Mouse (Mus musculus): ENCODE results near the gene Eef1akmt1. TPM values are rescaled to one million over a fixed set of nuclear protein-coding genes. Genes with fewer than 3 reads are reported as not detected.

The Eef1akmt1 gene
- polyA plus RNA-seq (2015; fragmentation: Nextera tagmentation; extraction: Ambion mirVana), result 59.7 and 63.0 TPM in 2 replicates

GRCm38 (mm10) chr14:57571155-57572133 is at the start of gene Eef1akmt1:
Gene Eef1akmt1, minus strand, starts transcription at chr14:57571612.

DNA sequence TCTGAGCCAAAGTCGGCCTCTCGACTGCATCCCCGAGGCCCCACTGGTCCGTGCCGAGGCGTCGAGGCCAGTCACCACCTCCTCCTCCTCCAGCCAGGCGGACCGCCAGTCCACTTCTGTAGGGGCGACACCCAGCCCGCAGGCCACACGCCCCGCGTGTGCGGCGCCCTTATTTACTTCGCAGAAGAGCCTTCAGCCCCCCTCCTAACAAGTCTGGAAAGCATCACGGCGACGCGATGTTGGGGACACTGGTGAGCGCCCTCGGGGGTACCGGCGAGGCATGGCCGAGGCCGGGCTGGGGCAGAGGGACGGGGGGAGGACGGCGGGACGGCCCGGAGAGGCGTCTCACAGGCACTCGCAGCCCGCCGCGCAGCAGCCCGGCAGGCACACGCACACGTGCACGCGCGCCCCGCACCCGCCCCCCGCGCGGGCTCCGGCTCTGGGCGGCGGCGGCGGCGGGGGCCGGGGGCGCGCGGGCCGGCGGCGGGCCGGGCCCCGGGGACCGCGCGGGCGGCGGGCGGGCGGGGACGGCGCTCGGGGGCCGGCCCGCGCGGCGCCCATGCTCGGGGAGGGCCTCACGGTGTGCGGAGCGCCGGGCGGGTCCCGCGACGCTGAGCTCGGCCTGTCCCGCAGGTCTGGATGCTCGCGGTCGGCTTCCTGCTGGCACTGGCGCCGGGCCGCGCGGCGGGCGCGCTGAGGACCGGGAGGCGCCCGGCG is 46.6 kb downstream of the Eef1akmt1 start, which contains the start of gene Il17d:
Gene Il17d, plus strand, starts transcription at position 107 of the 717 bp plus-strand sequence.

Other genes starting within 250 kb of the Eef1akmt1 start
- 7.6 and 10.2 TPM in 2 replicates for gene Cryl1, start 173.1 kb downstream of the Eef1akmt1 start, polyA plus RNA-seq (2015; fragmentation: Nextera tagmentation; extraction: Ambion mirVana)
- gene Ift88, start 147.6 kb downstream of the Eef1akmt1 start, polyA plus RNA-seq (2015; fragmentation: Nextera tagmentation; extraction: Ambion mirVana), result 3.7 and 4.4 TPM in 2 replicates
- gene Il17d, start 46.8 kb downstream of the Eef1akmt1 start, polyA plus RNA-seq (2015; fragmentation: Nextera tagmentation; extraction: Ambion mirVana), result 9.5 and 11.3 TPM in 2 replicates
- gene Xpo4, start 93.8 kb upstream of the Eef1akmt1 start, polyA plus RNA-seq (2015; fragmentation: Nextera tagmentation; extraction: Ambion mirVana), result 6.7 and 6.8 TPM in 2 replicates
- gene Gm49361, start 174.5 kb upstream of the Eef1akmt1 start, polyA plus RNA-seq (2015; fragmentation: Nextera tagmentation; extraction: Ambion mirVana), result not detected in 2 replicates
- gene Lats2, start 186.8 kb upstream of the Eef1akmt1 start, polyA plus RNA-seq (2015; fragmentation: Nextera tagmentation; extraction: Ambion mirVana), result 14.7 and 17.0 TPM in 2 replicates
- 10.1 and 18.1 TPM in 2 replicates for gene Sap18, start 226.6 kb upstream of the Eef1akmt1 start, polyA plus RNA-seq (2015; fragmentation: Nextera tagmentation; extraction: Ambion mirVana)

All from skeletal muscle tissue, postnatal 0 days (tissue).